Mouse (Mus musculus) midbrain, embryonic 10.5 days (tissue): ENCODE measurements at regions not wholly inside any gene's neighbourhood (a gene's known extent, or its start where the extent isn't known, plus 50 kb on each side); places are given as distances from the start of the nearest gene placed in this dataset.

Experiments used
- DNase-seq: peaks from one replicate; pipeline ENCODE4 v3.0.0-alpha.2; 2017; ENCODE audit warnings: low spot score
- H3K27ac ChIP-seq: fragments of 300-500 bp; sonication (generic); replicated peaks from 2 replicates; pipeline ENCODE4 v1.5.1; 2016; ENCODE audit warnings: mild to moderate bottlenecking
- H3K27me3 ChIP-seq: fragments of 300-500 bp; sonication (generic); 2 replicates; pipeline ENCODE4 v1.6.1; 2016; ENCODE audit warnings: low read depth, mild to moderate bottlenecking; ENCODE audit not compliant: poor library complexity, severe bottlenecking
- H3K36me3 ChIP-seq: fragments of 300-500 bp; sonication (generic); 2 replicates; pipeline ENCODE4 v1.6.1; 2016; ENCODE audit warnings: mild to moderate bottlenecking, moderate library complexity
- H3K4me1 ChIP-seq: fragments of 300-500 bp; sonication (generic); 2 replicates; pipeline ENCODE4 v1.6.1; 2016
- H3K4me3 ChIP-seq: fragments of 300-500 bp; sonication (generic); 2 replicates; pipeline ENCODE4 v1.5.1; 2016; ENCODE audit warnings: mild to moderate bottlenecking, moderate library complexity
- H3K9me3 ChIP-seq: fragments of 300-500 bp; sonication (generic); replicated peaks from 2 replicates; pipeline ENCODE4 v1.6.1; 2016; ENCODE audit warnings: mild to moderate bottlenecking
- WGBS: fragments of 180-500 bp; shearing (Covaris S2); methylation state at CpG from one replicate; pipeline ENCODE4 v1.1.7; 2016; 5-methylcytosine and 5-hydroxymethylcytosine counted together

DNA sequence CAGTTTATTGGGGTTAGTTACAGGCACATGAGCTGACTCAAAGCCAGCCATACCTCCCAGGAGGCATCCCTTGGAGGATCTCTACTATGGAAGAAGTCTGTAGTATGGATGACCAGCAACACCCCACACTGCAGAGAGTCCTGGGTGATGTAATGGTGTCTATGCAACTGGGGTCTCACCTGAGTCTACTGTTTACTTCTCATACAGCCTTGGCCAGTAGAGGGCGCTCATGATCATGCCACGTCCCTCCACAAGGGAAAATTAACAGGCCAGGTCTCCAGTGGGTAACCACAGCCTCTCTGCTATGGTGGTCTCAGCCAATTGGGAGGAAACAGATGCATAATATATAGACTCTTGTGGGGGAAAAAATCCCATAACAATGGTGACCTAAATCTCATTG is 111.7 kb downstream of the Cdh26 start:
- no peak overlapping the region for H3K4me3 ChIP-seq
- no peak overlapping the region for H3K27ac ChIP-seq
- no peaks in the 10 kb centered on the region for H3K27me3 ChIP-seq
- H3K9me3 ChIP-seq: no peaks in the 10 kb centered on the region
- peaks cover 12% of the 10 kb centered on the region for H3K4me1 ChIP-seq
- peak; percentile 27 for DNase-seq
- 15% methylated on average over 2 of the region's 2 CpGs for WGBS
- H3K36me3 ChIP-seq: no peaks in the 10 kb centered on the region

DNA sequence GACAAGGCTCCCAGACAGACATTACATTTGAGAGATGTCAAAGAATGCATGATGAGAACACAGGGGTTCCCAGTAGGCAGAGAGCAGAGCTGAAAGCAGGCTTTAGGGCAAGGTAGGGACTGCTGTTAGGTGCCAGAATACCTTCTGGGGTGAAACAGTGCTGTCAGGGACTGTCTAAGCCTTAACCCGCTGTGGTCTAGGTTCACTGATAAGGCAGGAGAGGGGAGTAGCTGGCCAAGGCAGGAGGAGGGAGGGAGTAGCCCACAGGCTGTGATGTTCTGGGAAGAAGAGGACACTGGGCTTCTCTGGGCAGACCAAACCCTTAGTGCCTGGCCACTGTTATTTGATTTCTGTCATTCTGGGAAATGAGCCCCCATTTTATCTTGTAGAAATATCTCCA is 114.1 kb downstream of the Cdh26 start:
- Histone ChIP-seq H3K36me3 (no peaks in the 10 kb centered on the region), H3K27ac (no peak overlapping the region), H3K4me3 (no peak overlapping the region), H3K4me1 (peaks cover 12% of the 10 kb centered on the region), H3K27me3 (no peaks in the 10 kb centered on the region), H3K9me3 (no peaks in the 10 kb centered on the region)
- no peak for DNase-seq
- WGBS: 65% methylated on average over 1 of the region's 1 CpGs

DNA sequence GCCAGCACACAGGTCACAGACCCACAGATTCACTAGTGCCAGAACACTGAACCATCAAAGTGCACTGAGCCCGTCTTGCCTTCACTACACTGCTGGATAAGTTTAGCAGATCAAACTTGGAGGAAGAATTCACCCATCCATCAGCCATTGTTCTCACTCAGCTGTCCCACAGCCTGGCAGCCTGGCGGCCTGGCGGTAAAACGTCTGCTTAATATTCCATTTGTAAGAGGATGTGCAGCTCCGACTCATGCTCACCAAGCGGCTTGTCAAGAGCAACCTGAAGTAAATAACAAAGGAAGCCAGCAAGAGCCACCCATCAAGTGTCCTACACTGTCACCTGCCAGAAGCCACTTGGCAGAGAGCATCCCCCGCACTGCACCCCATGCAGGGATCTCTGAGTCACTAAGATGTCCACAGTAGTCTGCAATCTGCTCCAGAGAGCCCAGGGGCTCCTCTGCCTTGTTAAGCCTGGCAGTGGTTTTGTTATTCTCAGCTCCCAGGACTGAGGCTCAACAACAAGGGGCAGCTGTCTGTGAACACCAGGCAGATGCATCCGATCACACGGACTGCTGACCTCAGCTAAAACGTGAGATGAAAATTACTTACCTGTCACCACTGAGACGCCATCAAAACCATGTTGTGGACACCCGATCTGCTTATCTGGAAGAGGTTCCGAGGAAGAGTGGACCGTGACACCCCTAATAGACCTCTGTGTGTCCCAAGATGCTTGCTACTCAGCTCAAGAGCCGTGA is 115.4 kb downstream of the Cdh26 start:
- WGBS: 79% methylated on average over 15 of the region's 15 CpGs
- Histone ChIP-seq H3K4me3 (no peak overlapping the region), H3K36me3 (no peaks in the 10 kb centered on the region), H3K9me3 (no peaks in the 10 kb centered on the region), H3K27ac (peak overlapping the region; percentile 24), H3K4me1 (peaks cover 12% of the 10 kb centered on the region), H3K27me3 (no peaks in the 10 kb centered on the region)
- peak; percentile 16 for DNase-seq

- H3K27ac ChIP-seq: no peak overlapping the region
- peaks cover 12% of the 10 kb centered on the region for H3K4me1 ChIP-seq
Observed at GRCm38 (mm10) chr2:178546353-178546720, 116.0 kb downstream of the Cdh26 start.

GRCm38 (mm10) chr2:178546888-178547287 is 116.6 kb downstream of the Cdh26 start:
- Histone ChIP-seq H3K27ac (no peak overlapping the region), H3K9me3 (no peaks in the 10 kb centered on the region), H3K27me3 (no peaks in the 10 kb centered on the region), H3K4me3 (no peak overlapping the region), H3K36me3 (no peaks in the 10 kb centered on the region), H3K4me1 (peaks cover 12% of the 10 kb centered on the region)
- 87% methylated on average over 3 of the region's 3 CpGs for WGBS
- DNase-seq: no peak

More at GRCm38 (mm10) chr2:178546353-178546720, 116.0 kb downstream of the Cdh26 start:
- no peak for DNase-seq
- Histone ChIP-seq H3K9me3 (no peaks in the 10 kb centered on the region), H3K4me3 (no peak overlapping the region), H3K27me3 (no peaks in the 10 kb centered on the region), H3K36me3 (no peaks in the 10 kb centered on the region)
- WGBS: 91% methylated on average over 3 of the region's 3 CpGs

DNA sequence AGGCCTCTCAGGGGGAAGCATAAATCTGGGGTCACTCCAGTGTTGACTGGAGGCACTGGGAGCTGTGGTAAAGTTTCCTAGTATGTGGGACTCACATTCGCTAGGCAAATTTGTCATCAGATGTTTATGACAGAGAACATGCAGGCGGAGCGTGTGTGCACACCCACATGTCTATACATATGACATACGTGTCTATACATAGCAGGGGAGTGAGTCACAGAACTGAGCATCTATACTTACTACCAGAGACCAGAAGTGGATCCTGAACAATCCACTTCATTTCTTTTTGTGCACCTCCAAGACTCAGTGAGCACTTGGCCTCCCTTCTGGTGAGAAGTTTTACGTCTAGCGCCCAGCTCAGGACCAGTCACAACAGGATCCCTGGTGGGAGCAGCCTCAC is 118.6 kb downstream of the Cdh26 start:
- DNase-seq: no peak
- Histone ChIP-seq H3K36me3 (no peaks in the 10 kb centered on the region), H3K9me3 (no peaks in the 10 kb centered on the region), H3K4me1 (peaks cover 12% of the 10 kb centered on the region), H3K27ac (no peak overlapping the region), H3K27me3 (no peaks in the 10 kb centered on the region), H3K4me3 (no peak overlapping the region)
- 87% methylated on average over 6 of the region's 6 CpGs for WGBS

DNA sequence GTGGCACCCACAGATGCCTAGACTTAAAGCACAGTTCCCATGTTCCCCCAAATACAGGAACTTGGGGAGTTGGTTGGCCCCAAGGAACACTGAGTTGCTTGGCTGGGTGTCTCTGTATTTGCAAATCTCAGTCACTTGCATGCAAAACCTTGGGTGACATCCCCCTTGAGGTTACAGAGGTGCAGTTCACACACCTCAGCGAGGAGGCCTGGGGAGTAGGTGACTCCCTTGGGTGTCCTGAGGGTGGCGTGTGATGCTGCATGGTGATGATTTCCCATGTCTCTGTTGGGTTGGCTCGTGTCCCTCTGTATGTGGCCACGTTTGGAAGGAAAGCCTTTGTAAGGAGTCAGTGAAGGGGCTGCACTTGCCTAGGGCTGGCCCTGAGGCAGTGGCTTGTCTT is 123.4 kb downstream of the Cdh26 start:
- Histone ChIP-seq H3K27ac (no peak overlapping the region), H3K4me1 (peaks cover 14% of the 10 kb centered on the region), H3K9me3 (no peaks in the 10 kb centered on the region), H3K27me3 (no peaks in the 10 kb centered on the region), H3K36me3 (no peaks in the 10 kb centered on the region), H3K4me3 (no peak overlapping the region)
- DNase-seq: no peak
- 79% methylated on average over 4 of the region's 4 CpGs for WGBS

DNA sequence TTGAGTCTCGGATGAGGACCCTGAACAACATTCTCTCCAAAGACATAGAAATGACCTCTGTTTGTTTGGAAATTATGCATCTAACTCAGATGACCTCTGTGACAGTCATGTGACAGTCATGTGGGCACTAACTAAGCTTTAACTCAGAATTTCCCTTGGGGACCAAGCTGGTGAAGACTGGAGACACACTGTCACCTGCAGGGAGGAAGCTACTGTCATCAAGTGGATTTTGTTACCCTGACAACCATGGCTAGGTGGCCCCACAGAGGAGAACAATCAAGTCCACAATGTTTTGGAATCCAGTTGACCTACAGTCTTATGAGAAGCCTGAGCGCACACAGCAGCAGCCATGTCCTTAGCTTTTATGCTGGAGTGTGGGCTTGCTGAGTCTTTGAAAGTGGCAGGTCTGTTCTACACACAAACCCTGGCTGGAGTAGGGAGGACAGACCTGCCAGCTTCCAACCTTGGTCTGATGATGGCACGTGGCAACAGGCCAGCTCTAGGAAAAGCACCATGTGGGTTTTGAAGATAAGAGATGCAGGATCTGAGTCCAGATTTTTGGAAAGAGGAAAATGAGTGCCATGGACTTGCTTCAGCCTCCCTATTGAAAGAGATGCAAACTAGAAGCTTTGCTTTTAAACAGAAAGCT is 125.5 kb downstream of the Cdh26 start:
- Histone ChIP-seq H3K4me1 (peaks cover 14% of the 10 kb centered on the region), H3K27me3 (no peaks in the 10 kb centered on the region), H3K9me3 (no peaks in the 10 kb centered on the region), H3K27ac (no peak overlapping the region), H3K4me3 (no peak overlapping the region), H3K36me3 (no peaks in the 10 kb centered on the region)
- DNase-seq: no peak
- 76% methylated on average over 3 of the region's 3 CpGs for WGBS

- peaks cover 14% of the 10 kb centered on the region for H3K4me1 ChIP-seq
- H3K27ac ChIP-seq: no peak overlapping the region
- no peak for DNase-seq
- H3K4me3 ChIP-seq: no peak overlapping the region
- H3K36me3 ChIP-seq: no peaks in the 10 kb centered on the region
- 88% methylated on average over 9 of the region's 9 CpGs for WGBS
- no peaks in the 10 kb centered on the region for H3K27me3 ChIP-seq
- no peaks in the 10 kb centered on the region for H3K9me3 ChIP-seq
Observed at GRCm38 (mm10) chr2:178557934-178558333, 127.6 kb downstream of the Cdh26 start.

DNA sequence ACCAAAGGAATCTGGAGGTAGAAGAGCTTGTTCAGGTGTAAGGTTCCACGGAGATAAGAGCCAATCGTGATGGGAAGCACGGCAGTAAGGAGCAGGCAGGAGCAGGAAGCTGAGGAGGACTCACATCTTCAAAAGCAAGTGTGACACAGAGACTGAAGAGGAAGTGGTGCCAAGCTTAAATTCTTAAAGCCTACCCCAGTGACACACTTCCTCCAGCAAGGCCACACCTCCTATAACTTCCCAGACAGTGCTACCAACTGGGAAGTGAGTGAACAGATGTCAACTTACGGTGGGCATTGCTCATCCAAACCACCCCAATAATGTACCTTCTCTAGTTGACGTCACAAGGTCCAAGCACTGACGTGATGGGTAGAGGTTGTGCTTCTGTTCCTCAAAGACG is 133.0 kb downstream of the Cdh26 start:
- no peaks in the 10 kb centered on the region for H3K36me3 ChIP-seq
- H3K9me3 ChIP-seq: no peaks in the 10 kb centered on the region
- no peak for DNase-seq
- H3K4me3 ChIP-seq: no peak overlapping the region
- H3K4me1 ChIP-seq: peaks cover 9% of the 10 kb centered on the region
- no peak overlapping the region for H3K27ac ChIP-seq
- no peaks in the 10 kb centered on the region for H3K27me3 ChIP-seq
- 86% methylated on average over 7 of the region's 7 CpGs for WGBS

GRCm38 (mm10) chr2:178565368-178565818 is 135.1 kb downstream of the Cdh26 start:
- Histone ChIP-seq H3K36me3 (no peaks in the 10 kb centered on the region), H3K4me3 (no peak overlapping the region), H3K27ac (no peak overlapping the region), H3K27me3 (no peaks in the 10 kb centered on the region), H3K9me3 (no peaks in the 10 kb centered on the region), H3K4me1 (peaks cover 9% of the 10 kb centered on the region)
- DNase-seq: no peak
- 88% methylated on average over 8 of the region's 8 CpGs for WGBS

- no peak overlapping the region for H3K27ac ChIP-seq
- no peaks in the 10 kb centered on the region for H3K27me3 ChIP-seq
- H3K4me3 ChIP-seq: no peak overlapping the region
- no peaks in the 10 kb centered on the region for H3K9me3 ChIP-seq
- no peak for DNase-seq
- peaks cover 9% of the 10 kb centered on the region for H3K4me1 ChIP-seq
- WGBS: 87% methylated on average over 7 of the region's 7 CpGs
- no peaks in the 10 kb centered on the region for H3K36me3 ChIP-seq
Observed at GRCm38 (mm10) chr2:178567493-178567892, 137.2 kb downstream of the Cdh26 start.

GRCm38 (mm10) chr2:178572301-178572700 is 142.0 kb downstream of the Cdh26 start:
- H3K4me1 ChIP-seq: no peaks in the 10 kb centered on the region
- no peaks in the 10 kb centered on the region for H3K36me3 ChIP-seq
- no peak for DNase-seq
- H3K27me3 ChIP-seq: no peaks in the 10 kb centered on the region
- WGBS: 76% methylated on average over 5 of the region's 5 CpGs
- H3K4me3 ChIP-seq: no peak overlapping the region
- H3K27ac ChIP-seq: 0 out of 2 replicates have a peak overlapping the region, but pooled peaks have one; percentile 13
- no peaks in the 10 kb centered on the region for H3K9me3 ChIP-seq
